Mouse (Mus musculus) brain, embryonic 14.5 days (tissue): ENCODE data around the gene Tfap2b. TPM values are rescaled to one million over a fixed set of nuclear protein-coding genes. Genes with fewer than 3 reads are reported as not detected.

Source experiments
- DNase-seq: peaks from one replicate; pipeline ENCODE4 v3.0.0-alpha.2; 2011; ENCODE audit warnings: low read depth
- CTCF ChIP-seq: fragments of 200-500 bp; IDR thresholded peaks from 2 replicates; pipeline ENCODE4 v1.5.1; 2012; ENCODE audit warnings: inconsistent platforms, mild to moderate bottlenecking, moderate library complexity, borderline replicate concordance; ENCODE audit not compliant: insufficient read depth, insufficient read length; ENCODE audit errors: extremely low read depth
- POLR2A ChIP-seq: fragments of 200-500 bp; IDR thresholded peaks from 2 replicates; pipeline ENCODE4 v1.6.1; 2012; ENCODE audit warnings: mild to moderate bottlenecking, inconsistent platforms, borderline replicate concordance; ENCODE audit not compliant: poor library complexity, insufficient read depth, insufficient read length, severe bottlenecking; ENCODE audit errors: extremely low read depth
- polyA plus RNA-seq: library from polyadenylated mRNA; depleted of rRNA; stranded (reverse); fragments of >200 nt; gene quantifications from 2 replicates; pipeline ENCODE4 v1.2.3, GENCODE M21; 2012; rRNA removed

Gene Tfap2b
- polyA plus RNA-seq: 71.9 and 125 TPM in 2 replicates

DNA sequence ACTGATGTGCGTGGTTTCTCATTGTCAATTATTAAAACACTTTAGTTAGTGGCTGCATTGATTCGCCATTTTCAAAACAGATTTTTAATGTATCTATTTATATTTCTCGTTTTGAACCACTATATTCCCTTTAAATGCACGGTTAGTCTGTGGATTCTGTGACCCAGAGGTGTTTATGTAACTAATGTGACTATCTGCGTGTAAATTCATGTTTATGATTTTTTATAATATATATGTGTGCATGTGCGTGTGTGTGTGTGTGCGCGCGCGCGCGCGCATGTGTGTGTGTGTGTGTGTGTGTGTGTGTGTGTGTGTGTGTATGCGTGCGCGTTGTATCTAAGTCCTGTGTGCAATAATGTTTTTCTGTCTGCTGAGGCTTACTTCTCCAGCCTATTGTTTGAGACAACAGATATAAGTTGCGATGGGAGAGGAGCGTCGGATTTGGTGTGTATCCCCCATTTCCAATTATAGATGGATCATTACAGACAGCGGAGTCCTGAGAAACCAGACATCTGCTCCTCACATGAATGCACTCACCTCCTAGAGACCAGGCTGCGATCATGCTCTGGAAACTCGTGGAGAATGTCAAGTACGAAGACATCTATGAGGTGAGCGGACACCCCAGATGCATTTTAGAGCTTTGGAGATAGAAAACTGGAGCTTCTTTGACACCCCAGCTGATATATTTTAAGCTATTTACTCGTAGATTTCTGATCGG, at the start of gene Tfap2b:
Tfap2b (plus strand) TSS at position 274 of the 718 bp plus-strand sequence.
- TF ChIP-seq POLR2A (no peak), CTCF (no peak)
- peak; percentile 75 for DNase-seq

DNA sequence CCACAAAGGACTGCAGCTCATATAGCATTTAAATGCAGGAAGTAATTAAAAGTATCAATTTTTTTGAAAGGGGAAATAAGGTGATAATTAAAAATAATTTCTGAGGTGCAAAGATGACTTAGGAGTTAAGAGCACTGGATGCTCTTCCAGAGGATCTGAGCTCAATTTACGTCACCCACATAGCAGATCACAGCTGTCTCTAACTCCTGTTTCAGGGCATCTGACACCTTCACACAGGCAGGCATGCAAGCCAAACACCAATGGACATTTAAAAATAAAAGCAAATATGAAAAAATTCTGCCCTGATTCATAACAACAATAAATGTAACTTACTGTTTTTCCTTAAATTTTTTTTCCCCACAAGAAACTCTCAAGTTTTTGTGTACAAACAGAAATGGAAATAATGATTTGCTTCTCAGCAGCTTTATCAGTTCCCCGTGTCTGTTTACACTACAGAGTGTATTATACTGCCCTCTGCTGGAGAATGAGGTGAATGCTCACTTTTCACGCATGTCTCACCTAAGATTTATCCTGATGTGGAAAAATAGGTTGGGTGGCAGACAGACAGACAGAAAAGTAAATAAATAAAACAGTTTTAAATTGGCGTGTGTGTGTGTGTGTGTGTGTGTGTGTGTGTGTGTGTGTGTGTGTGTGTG, 29.8 kb upstream of the Tfap2b start:
- TF ChIP-seq POLR2A (no peak), CTCF (peak; percentile 65; the same call in 1 of the 2 replicates)
- DNase-seq: peak; percentile 73

DNA sequence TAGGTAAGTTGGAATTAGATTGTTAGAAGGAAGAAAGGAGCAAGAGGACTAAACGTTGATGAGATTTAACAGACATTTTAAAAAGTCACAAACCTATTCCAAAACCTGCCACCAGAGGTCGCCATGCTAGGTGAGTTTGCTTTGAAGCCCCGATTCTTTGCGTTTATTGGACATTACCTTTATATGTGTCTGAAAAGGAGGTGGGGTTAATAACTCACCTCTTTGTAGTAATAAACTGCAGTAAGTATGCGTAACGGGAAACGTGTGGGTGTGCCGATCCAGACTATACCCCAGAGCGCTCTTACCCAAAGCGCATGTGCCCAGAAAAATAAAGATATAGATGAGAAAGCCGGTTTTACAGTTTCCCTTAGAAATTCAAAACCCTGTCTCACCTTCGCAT, 3.1 kb upstream of the Tfap2b start:
- peak; percentile 79 for DNase-seq
- no peak for TF ChIP-seq POLR2A
- TF ChIP-seq CTCF: peak; percentile 80; the same call in 1 of the 2 replicates

DNA sequence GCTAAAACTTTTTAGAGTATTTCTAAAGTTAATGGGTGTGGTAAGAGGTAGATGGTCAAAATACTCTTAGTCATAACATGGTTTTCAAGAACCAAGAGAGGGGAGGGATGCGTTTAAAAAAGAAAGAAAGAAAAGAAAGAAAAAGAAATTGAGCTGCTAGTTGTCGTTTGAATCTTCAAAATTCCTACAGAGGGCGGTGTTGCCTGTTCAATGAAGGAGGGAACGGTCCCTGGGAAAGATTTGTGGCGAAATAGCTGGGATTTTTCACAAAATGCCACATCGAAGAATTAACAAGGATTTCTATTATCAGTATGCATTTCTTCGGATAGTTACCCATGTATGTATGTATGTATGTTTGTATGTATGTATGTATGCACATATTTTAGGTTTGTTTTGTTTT, 2.5 kb upstream of the Tfap2b start:
- TF ChIP-seq CTCF (peak; percentile 61; the same call in 1 of the 2 replicates), POLR2A (no peak)
- peak; percentile 86 for DNase-seq

DNA sequence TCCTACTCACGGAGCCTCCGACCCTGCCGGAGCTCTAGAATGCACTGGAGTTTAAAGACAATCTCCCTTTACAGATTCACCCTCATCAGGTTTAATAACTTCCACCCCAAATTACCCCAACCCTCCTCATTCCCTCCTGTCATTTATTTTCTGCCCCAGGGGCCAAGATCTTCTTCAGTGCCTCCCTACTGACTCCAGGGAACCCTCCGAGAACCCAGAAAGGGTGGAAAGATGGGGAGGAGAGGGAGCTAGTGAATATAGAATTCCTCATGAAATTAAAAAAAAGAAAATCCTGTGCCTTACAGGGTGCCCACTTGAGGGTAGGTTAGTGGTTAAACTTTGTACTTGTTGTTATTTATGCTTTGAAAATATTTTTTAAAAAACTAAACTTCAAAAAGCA, 1.1 kb upstream of the Tfap2b start:
- TF ChIP-seq POLR2A (no peak), CTCF (no peak)
- peak; percentile 22 for DNase-seq

DNA sequence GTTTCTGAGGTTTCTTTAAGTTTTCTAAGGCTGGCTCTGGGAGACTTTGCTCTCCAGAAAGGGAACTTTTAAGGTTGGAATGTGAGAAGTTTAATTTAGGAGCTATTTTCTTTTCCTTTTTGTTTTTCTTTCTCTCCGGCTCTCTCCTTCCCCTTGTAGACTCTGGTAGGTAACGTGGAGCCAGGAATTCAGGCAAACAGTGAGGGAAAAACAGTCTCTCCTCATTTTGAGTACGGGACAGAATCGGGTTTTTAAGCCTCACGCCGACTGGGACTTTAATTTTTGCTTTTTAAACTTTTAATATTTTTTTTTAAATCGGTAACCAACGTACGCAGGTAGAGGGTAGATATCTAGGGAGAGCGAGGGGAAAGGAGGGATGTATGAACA, 638 bp downstream of the Tfap2b start:
- TF ChIP-seq POLR2A (no peak), CTCF (no peak)
- DNase-seq: no peak

DNA sequence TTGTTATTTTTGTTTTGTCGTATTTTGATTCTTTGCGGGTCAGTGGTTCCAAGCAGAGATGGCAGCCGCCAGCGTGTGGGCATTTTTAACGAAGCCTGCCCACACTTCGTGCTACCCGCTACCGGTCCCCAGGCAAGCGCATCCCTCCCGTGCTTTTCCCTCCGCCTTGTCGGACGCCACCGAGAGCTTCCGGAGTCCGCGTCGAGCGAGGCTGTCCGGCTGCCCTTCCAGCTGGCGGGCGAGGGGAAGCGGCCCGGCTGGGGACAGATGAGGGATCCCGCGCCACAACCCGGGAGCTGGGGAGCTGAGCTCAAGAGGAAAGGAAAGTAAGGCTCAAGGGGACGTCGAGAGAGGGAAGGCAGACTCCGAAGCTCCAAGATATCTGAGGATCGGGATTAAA, 1.1 kb downstream of the Tfap2b start:
- no peak for TF ChIP-seq CTCF
- TF ChIP-seq POLR2A: no peak
- DNase-seq: peak; percentile 66

DNA sequence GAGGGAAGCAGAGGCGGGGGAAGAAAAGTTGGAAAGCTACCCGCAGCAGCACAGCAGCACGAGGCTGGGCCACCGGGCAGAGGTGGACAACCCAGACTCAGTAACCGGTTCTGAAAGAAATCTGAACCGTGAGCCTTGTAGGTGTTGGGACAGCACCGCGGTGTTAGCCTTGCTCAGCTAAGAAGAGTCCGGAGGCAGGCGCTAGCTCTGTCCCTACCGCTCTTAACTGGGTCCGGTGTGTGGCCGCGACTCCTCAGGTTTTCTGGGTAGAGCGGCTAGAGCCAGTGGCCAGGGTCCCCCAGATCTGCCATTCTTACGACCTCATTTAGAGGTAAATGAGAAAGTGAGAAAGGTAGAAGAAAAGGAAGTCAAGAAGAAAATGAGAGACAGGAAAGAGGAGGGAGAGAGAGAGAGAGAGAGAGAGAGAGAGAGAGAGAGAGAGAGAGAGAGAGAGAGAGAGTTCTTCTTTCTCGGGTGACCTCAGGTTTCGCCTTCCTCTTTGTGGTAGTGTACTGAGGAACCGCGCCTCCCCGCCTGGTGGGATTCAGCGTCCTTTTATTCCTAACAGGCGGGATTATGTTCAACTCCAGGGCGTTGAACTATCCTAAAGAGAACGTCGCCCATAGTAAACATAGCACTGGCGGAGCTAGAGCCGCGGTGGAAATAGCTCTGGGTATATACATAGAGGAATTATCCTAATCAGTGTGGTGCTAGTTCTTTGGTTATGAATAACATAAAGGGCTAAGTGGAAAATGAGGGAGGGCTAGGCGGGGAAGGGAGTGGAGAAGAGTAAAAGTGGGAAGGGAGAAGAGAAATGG, 1.7 kb downstream of the Tfap2b start:
- DNase-seq: peak; percentile 50
- TF ChIP-seq POLR2A (no peak), CTCF (no peak)

DNA sequence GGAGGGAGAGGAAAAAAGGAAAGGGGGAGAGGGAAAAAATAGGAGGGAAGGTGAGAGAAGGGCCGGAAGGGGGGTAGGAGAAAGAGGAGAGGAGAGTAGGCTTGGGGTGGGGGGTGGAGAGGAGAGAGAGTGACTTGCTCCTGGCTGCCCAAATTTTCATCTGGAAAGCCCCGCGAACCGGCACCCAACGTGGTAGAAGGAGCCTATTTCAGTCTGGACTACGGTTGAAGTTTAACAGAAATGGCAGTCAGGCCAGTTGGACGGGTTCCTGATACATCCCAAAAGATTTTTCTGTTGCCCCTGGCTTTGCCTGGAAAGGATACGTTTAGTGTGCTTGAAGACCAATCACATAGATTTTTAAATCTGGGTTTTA, 2.3 kb downstream of the Tfap2b start:
- TF ChIP-seq CTCF: no peak
- TF ChIP-seq POLR2A: no peak
- DNase-seq: peak; percentile 27

DNA sequence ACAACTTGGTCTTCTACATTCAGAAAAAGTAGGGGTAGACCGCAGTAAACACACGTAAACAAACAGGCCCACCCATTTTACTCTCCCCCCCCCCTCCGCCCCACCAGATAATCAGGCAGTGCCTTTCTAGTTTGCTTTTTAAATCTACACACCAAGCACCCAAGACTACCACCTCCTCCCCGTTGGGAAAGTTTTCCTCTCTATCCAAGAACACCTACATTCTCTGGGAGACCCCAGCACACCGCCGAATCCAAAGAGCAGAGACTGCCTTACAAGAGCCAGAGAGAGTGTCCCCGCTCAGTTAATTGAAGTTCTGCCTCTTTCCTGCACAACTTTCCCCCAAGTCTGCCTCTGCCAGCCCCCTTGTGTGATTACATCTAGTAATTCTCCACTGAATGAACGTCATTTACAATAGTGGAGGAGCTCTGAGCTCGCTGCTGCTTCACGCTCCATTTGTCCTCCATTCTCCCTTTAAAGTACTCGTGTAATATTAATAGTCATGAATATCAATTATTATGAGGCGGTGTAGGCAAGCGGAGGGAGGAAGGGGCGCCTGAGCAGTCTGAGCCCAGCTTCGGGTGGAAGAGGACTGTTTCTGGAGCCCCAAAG, 2.9 kb downstream of the Tfap2b start:
- no peak for TF ChIP-seq CTCF
- no peak for TF ChIP-seq POLR2A
- peak; percentile 55 for DNase-seq

DNA sequence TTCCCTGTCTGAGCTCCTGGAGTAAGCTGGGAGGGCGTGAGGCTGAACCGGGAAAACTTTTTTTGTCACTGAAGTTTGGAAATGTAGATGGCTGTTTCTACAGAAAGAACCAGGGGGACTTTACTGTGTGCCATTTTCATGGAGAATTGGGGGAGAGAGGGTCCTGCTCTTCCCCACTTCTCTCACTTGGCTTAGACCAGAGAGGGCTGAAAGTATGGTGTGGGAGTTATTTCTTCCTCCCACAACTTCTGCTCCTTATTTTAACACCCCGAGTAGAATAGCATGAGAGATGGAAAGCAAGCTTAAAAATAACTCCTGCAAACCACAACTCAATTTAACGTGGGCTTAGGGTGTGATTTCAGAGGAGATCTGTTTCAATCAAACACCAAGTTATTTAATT, 4.0 kb downstream of the Tfap2b start:
- no peak for TF ChIP-seq POLR2A
- TF ChIP-seq CTCF: no peak
- peak; percentile 25 for DNase-seq

DNA sequence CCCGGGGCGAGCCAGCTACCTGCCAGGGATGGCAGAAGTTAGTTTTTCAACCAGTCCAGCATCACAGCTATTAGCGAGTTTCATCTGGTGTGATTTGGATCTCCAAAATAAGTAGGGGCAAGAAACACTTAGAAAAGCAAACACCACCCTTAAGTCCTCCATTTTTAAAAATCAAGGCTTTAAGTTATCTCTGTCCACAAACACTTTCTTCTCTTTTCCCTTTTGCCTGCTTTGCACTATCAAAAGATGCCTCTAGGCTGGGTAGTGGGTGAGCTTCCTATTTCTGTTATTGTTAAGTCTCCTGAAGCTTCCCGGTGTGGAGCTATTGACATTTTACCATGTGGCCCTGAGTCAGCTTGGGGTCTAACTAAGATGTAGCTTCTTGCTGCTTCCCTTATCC, 4.5 kb downstream of the Tfap2b start:
- TF ChIP-seq POLR2A (no peak), CTCF (no peak)
- peak; percentile 19 for DNase-seq

DNA sequence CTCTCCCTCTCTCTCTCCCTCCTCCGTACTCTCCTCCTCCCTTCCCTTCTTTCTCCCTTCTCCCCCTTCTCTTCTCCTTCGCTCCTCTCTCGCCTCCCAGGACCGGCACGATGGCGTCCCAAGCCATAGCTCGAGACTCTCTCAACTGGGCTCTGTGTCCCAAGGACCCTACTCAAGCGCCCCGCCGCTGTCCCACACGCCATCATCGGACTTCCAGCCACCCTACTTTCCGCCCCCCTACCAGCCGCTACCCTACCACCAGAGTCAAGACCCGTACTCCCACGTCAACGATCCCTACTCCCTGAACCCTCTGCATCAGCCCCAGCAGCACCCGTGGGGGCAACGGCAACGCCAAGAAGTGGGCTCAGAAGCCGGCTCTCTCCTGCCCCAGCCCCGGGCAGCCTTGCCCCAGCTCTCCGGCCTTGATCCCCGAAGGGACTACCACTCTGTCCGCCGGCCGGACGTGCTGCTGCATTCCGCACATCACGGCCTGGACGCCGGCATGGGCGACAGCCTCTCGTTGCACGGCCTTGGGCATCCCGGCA, 5.2 kb downstream of the Tfap2b start:
- TF ChIP-seq CTCF (no peak), POLR2A (no peak)
- peak; percentile 11 for DNase-seq

DNA sequence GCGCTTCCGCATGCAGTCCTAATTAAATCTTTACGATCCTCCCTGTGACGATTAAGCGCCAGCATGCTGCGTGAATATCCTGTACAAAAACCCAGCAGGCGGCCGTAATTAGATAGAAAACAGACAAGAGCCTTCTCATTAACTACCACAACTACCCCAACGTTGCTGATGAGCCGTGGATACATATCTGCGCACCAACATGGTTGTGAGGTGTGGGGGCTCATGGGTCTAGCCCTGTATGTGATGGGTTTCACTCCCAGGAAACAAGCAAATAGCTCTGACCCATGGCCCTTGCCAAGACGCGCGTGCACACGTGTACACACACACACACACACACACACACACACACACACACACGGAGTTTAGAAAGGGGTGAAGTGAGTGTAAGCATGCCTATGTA, 8.7 kb downstream of the Tfap2b start:
- peak; percentile 73 for DNase-seq
- TF ChIP-seq CTCF (no peak), POLR2A (no peak)
